Mouse (Mus musculus): ENCODE results near the gene Elob. TPM values are rescaled to one million over a fixed set of nuclear protein-coding genes. Genes with fewer than 3 reads are reported as not detected.
A peak's percentile ranks its signal among the peaks of the same experiment; 100 is the strongest.

Elob gene
- polyA plus RNA-seq, 1 experiment from 2014 or later, result 1,013 TPM

- DNase-seq (ENCODE audit: low spot score) (no peak), ATAC-seq (ENCODE audit: low FRiP score, low TSS enrichment) (no peak)
- no peak for TF ChIP-seq CTCF (IDR thresholded peaks at IDR 0.05; ENCODE audit: low read depth)
- no peak for TF ChIP-seq EP300 (optimal IDR thresholded peaks at IDR 0.05)
- Histone ChIP-seq H3K9ac (ENCODE audit: low read length) (no peak within 1 kb of the TSS), H3K27ac (replicated peaks) (no peak within 1 kb of the TSS), H3K27me3 (ENCODE audit: control insufficient read depth, insufficient read depth, low read length) (0 out of 2 replicates have a peak, but pooled peaks cover 2% of the 10 kb centered on the region), H3K4me3 (ENCODE audit: low read depth, low read length) (no peak within 1 kb of the TSS), H3K36me3 (ENCODE audit: control insufficient read depth, insufficient read depth, low read length) (no peaks in the 10 kb centered on the region), H3K4me2 (replicated peaks; ENCODE audit: low read depth) (no peak within 1 kb of the TSS), H3K9me3 (ENCODE audit: control insufficient read depth, low read length) (no peaks in the 10 kb centered on the region), H3K4me1 (replicated peaks; ENCODE audit: control insufficient read depth, insufficient read depth) (no peaks in the 10 kb centered on the region)
- whole genome bisulfite sequencing, result 56% methylated on average over 8 of the region's 8 CpGs
Measured at GRCm38 (mm10) chr17:23836006-23836575, 7.2 kb upstream of the Elob start, which contains the start of gene Prss33. TSS of gene Prss33 (minus strand) at chr17:23836056.

DNA sequence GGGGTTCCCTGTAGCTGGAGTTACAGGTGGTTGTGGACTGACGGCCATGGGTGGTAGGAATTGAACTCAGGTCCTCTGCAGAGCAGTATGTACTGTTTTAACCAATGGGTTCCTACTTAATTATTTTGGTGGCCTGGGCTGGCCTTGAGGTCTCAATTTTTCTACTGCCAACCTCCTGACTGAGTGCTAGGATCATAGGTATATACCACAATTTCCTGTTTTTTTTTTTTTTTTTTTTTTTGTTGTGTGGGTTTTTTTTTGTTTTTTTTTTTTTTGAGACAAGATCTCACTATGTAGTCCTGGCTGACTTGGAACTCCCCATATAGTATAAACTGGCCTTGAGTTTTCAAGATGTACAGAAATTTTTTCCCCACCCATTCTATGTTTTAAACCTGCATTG is 2.3 kb upstream of the Elob start:
- Histone ChIP-seq H3K9ac (ENCODE audit: low read length) (no peak overlapping the region), H3K36me3 (ENCODE audit: control insufficient read depth, insufficient read depth, low read length) (no peaks in the 10 kb centered on the region), H3K27ac (replicated peaks) (no peak overlapping the region), H3K4me1 (replicated peaks; ENCODE audit: control insufficient read depth, insufficient read depth) (no peaks in the 10 kb centered on the region; the same call in 1 of the 2 replicates), H3K9me3 (ENCODE audit: control insufficient read depth, low read length) (no peaks in the 10 kb centered on the region), H3K27me3 (ENCODE audit: control insufficient read depth, insufficient read depth, low read length) (0 out of 2 replicates have a peak, but pooled peaks cover 2% of the 10 kb centered on the region), H3K4me3 (ENCODE audit: low read depth, low read length) (no peak overlapping the region), H3K4me2 (replicated peaks; ENCODE audit: low read depth) (no peak overlapping the region)
- DNase-seq (ENCODE audit: low spot score) (no peak), ATAC-seq (ENCODE audit: low FRiP score, low TSS enrichment) (no peak)
- TF ChIP-seq EP300 (optimal IDR thresholded peaks at IDR 0.05), result no peak
- no peak for TF ChIP-seq CTCF (IDR thresholded peaks at IDR 0.05; ENCODE audit: low read depth)
- WGBS, result 93% methylated on average over 1 of the region's 1 CpGs

DNA sequence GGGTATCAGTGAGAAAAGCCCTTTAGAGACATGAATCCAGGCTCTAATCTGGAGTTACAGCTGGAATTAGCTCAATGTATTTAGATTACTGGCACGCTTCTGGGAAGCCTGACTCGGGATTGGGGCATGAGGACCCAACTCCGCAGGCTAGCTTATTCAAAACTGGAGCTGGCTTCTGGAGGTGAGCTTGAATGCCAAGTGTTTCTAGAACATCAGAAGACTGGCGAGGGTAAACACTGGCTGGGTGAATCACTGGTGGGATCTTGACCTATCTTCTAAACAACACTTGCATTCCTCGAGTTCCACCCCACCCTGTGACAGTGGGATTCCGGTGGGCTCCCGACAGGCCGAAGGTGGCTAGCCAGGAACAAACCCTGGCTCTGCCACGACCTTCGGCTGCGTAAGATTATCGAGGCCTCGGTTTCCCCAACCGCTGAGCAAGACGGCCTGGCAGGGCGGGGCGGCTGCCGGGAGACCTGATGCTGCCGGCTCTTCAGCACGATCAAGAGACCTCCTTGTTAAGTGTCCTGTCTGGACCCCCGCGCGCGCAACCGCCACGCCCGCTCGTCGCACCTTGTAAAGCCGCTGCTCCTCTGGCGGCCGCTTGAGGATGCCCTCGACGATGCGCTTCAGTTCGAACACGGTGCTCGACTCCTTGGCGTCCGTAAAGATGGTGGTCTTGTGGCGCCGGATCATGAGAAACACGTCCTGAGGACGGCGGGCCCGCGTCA is 500 bp downstream of the Elob start:
- TF ChIP-seq CTCF (IDR thresholded peaks at IDR 0.05; ENCODE audit: low read depth), result peak; percentile 32; the same call in 1 of the 2 replicates
- no peak for TF ChIP-seq EP300 (optimal IDR thresholded peaks at IDR 0.05)
- DNase-seq (ENCODE audit: low spot score), result peak; percentile 66
- peak overlapping the region; percentile 87 for H3K4me2 ChIP-seq (replicated peaks; ENCODE audit: low read depth)
- peak overlapping the region; percentile 70 for H3K4me3 ChIP-seq (ENCODE audit: low read depth, low read length)
- no peaks in the 10 kb centered on the region for H3K27me3 ChIP-seq (ENCODE audit: control insufficient read depth, insufficient read depth, low read length)
- H3K36me3 ChIP-seq (ENCODE audit: control insufficient read depth, insufficient read depth, low read length), result peaks cover 9% of the 10 kb centered on the region
- WGBS, result under 1% methylated on average over 36 of the region's 47 CpGs
- peak; percentile 55 for ATAC-seq (ENCODE audit: low FRiP score, low TSS enrichment)
- peak overlapping the region; percentile 89 for H3K27ac ChIP-seq (replicated peaks)
- no peaks in the 10 kb centered on the region; the same call in 1 of the 2 replicates for H3K4me1 ChIP-seq (replicated peaks; ENCODE audit: control insufficient read depth, insufficient read depth)
- peak overlapping the region; percentile 87 for H3K9ac ChIP-seq (ENCODE audit: low read length)
- H3K9me3 ChIP-seq (ENCODE audit: control insufficient read depth, low read length), result no peaks in the 10 kb centered on the region

GRCm38 (mm10) chr17:23825591-23825990 is 3.3 kb downstream of the Elob start:
- Histone ChIP-seq H3K36me3 (ENCODE audit: control insufficient read depth, insufficient read depth, low read length) (peaks cover 27% of the 10 kb centered on the region), H3K4me2 (replicated peaks; ENCODE audit: low read depth) (no peak overlapping the region), H3K4me1 (replicated peaks; ENCODE audit: control insufficient read depth, insufficient read depth) (no peaks in the 10 kb centered on the region; the same call in 1 of the 2 replicates), H3K4me3 (ENCODE audit: low read depth, low read length) (no peak overlapping the region), H3K27me3 (ENCODE audit: control insufficient read depth, insufficient read depth, low read length) (no peaks in the 10 kb centered on the region), H3K9ac (ENCODE audit: low read length) (no peak overlapping the region), H3K9me3 (ENCODE audit: control insufficient read depth, low read length) (no peaks in the 10 kb centered on the region), H3K27ac (replicated peaks) (no peak overlapping the region)
- ATAC-seq (ENCODE audit: low FRiP score, low TSS enrichment) (no peak), DNase-seq (ENCODE audit: low spot score) (no peak)
- 84% methylated on average over 4 of the region's 4 CpGs for whole genome bisulfite sequencing
- TF ChIP-seq CTCF (IDR thresholded peaks at IDR 0.05; ENCODE audit: low read depth), result no peak
- TF ChIP-seq EP300 (optimal IDR thresholded peaks at IDR 0.05), result no peak

DNA sequence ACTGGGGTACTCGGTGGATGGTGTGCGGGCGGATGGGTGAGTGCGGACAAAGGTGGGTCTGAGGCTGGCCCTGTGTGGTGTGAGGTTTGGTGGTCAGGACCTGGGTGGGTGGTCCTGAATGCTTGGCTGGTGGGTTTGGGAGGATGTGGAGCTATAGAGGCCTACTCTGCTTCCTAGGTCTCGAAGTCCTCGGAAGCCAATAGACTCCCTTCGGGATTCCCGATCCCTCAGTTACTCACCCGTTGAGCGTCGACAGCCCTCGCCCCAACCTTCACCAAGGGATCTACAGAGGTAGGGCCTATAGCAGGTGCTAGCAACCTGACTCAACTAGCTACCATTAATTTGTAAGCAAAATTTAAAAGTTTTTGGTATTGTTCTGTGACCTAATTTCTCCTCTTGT is 5.3 kb downstream of the Elob start:
- Histone ChIP-seq H3K27ac (replicated peaks) (no peak overlapping the region), H3K9ac (ENCODE audit: low read length) (no peak overlapping the region), H3K36me3 (ENCODE audit: control insufficient read depth, insufficient read depth, low read length) (peaks cover 46% of the 10 kb centered on the region), H3K4me2 (replicated peaks; ENCODE audit: low read depth) (no peak overlapping the region), H3K9me3 (ENCODE audit: control insufficient read depth, low read length) (peaks cover 6% of the 10 kb centered on the region; the same call in 1 of the 2 replicates), H3K27me3 (ENCODE audit: control insufficient read depth, insufficient read depth, low read length) (no peaks in the 10 kb centered on the region), H3K4me3 (ENCODE audit: low read depth, low read length) (no peak overlapping the region), H3K4me1 (replicated peaks; ENCODE audit: control insufficient read depth, insufficient read depth) (no peaks in the 10 kb centered on the region; the same call in 1 of the 2 replicates)
- no peak for TF ChIP-seq CTCF (IDR thresholded peaks at IDR 0.05; ENCODE audit: low read depth)
- no peak for TF ChIP-seq EP300 (optimal IDR thresholded peaks at IDR 0.05)
- no peak for DNase-seq (ENCODE audit: low spot score)
- WGBS, result 88% methylated on average over 12 of the region's 12 CpGs
- ATAC-seq (ENCODE audit: low FRiP score, low TSS enrichment), result 0 out of 2 replicates have a peak, but pooled peaks have one; percentile 13

DNA sequence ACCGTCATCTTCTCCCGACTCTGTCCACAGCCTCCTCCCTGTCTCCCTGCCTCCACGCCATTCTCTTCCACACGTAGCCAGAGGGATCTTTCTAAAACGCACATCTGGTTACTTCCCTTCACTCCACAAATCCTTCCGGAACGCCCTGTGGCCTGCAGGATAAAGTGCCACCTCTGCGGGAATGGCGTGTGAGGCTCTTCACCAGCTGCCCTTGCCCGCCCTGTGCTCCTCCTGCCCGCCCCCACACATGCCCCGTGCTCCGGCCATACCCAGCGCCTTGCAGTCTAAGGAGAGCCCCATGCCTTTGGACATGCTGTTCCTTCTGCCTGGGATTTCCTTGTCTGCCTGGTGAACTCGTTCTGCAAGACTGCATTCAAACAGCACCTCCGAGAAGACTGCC is 5.9 kb downstream of the Elob start:
- Histone ChIP-seq H3K9ac (ENCODE audit: low read length) (no peak overlapping the region), H3K36me3 (ENCODE audit: control insufficient read depth, insufficient read depth, low read length) (peaks cover 52% of the 10 kb centered on the region), H3K27me3 (ENCODE audit: control insufficient read depth, insufficient read depth, low read length) (no peaks in the 10 kb centered on the region), H3K9me3 (ENCODE audit: control insufficient read depth, low read length) (peaks cover 7% of the 10 kb centered on the region; the same call in 1 of the 2 replicates), H3K4me1 (replicated peaks; ENCODE audit: control insufficient read depth, insufficient read depth) (no peaks in the 10 kb centered on the region; the same call in 1 of the 2 replicates), H3K27ac (replicated peaks) (no peak overlapping the region), H3K4me2 (replicated peaks; ENCODE audit: low read depth) (no peak overlapping the region), H3K4me3 (ENCODE audit: low read depth, low read length) (no peak overlapping the region)
- TF ChIP-seq CTCF (IDR thresholded peaks at IDR 0.05; ENCODE audit: low read depth) (no peak), EP300 (optimal IDR thresholded peaks at IDR 0.05) (no peak)
- DNase-seq (ENCODE audit: low spot score) (no peak), ATAC-seq (ENCODE audit: low FRiP score, low TSS enrichment) (no peak)
- WGBS, result 74% methylated on average over 16 of the region's 16 CpGs
